Mouse (Mus musculus): Measurements from ENCODE around the gene Rhcg. TPM values are rescaled to one million over a fixed set of nuclear protein-coding genes. Genes with fewer than 3 reads are reported as not detected.

The Rhcg gene
- polyA plus RNA-seq, 1 experiment from 2014 or later, result 1.4 TPM

DNA sequence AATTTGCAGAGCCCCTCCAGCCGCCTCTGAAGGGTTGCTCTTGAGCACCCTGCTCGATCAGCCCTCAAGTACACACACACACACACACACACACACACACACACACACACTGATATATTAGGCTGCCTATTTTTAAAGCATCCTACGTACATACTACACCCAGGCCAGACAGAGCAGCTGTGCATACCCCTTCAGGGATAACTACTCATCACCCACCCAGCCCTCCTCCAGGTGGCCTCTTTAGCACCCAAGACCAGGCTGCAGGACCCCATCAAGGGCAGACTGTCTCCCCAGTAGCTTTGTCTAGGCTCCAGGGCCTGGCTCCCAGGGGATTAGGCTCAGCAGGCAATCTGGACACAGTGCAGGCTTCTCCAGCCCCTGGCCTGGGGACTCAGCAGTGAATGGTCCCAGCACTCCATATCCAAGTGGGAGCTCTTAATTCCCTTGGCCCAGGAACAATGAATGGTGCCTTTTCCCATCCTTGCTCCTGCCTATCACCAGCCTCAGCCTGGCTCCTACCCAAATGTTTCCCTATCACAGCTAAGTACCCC lies 26.8 kb downstream of the Rhcg start:
- no peak overlapping the region for H3K27ac ChIP-seq (ENCODE audit: low read depth, low read length)
- no peaks in the 10 kb centered on the region for H3K9me3 ChIP-seq (ENCODE audit: control insufficient read depth, low read length)
- WGBS, result 13% methylated on average over 3 of the region's 3 CpGs
- no peaks in the 10 kb centered on the region for H3K36me3 ChIP-seq (ENCODE audit: control insufficient read depth, insufficient read depth, low read length)
- ATAC-seq (ENCODE audit: low FRiP score), result peak; percentile 19
- peaks cover 22% of the 10 kb centered on the region for H3K4me1 ChIP-seq (replicated peaks; ENCODE audit: control insufficient read depth, insufficient read depth, low read length)
- no peak overlapping the region for H3K9ac ChIP-seq (ENCODE audit: low read depth, low read length)
- peak; percentile 19 for DNase-seq (ENCODE audit: low spot score)
- no peak overlapping the region for H3K4me3 ChIP-seq (ENCODE audit: low read depth, low read length)
- no peak overlapping the region for H3K4me2 ChIP-seq (replicated peaks; ENCODE audit: low read depth, low read length)
- H3K27me3 ChIP-seq (ENCODE audit: control insufficient read depth, insufficient read depth, low read length), result peaks cover 55% of the 10 kb centered on the region

DNA sequence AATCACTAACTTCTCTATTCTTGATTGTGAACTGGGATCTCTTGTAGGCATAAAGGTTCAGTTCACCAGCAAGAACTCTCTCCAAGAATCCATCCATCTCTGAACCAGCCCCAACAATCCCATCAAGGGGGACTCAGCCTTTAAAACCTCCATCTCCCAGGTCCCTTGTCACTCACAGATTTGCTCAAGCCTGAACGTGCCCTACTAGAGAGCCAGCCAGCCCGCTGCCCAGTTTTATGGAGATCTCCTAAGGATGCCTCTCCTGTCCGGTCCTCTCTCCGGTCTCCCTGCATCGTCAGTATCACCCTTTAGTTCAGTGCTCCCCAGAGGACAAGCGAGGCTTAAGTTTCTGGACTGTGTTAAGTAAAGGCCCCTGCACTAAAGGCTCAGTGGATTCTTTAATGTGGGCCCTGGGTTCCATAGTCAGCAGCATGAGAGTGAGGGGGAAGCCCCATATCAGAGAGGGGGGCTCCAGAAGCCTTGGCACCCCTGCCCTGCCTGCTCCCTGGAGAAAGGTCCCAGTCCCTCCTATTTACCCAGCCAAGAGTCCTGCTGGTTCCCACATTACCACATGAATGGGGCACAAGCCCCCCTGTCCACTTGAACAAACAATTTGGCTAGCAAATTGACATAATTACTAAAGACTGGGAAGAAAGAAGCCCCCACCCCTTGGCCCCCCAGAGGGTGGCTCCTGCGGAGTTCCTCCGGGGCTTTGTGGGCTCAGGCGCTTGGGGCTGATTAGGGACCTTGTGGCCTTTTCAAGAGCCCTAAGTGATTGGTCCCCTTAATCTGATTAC lies 27.5 kb downstream of the Rhcg start:
- WGBS, result 10% methylated on average over 9 of the region's 9 CpGs
- DNase-seq (ENCODE audit: low spot score) (no peak), ATAC-seq (ENCODE audit: low FRiP score) (peak; percentile 10)
- H3K4me2 ChIP-seq (replicated peaks; ENCODE audit: low read depth, low read length), result no peak overlapping the region
- H3K27ac ChIP-seq (ENCODE audit: low read depth, low read length), result no peak overlapping the region
- peaks cover 54% of the 10 kb centered on the region for H3K27me3 ChIP-seq (ENCODE audit: control insufficient read depth, insufficient read depth, low read length)
- peaks cover 22% of the 10 kb centered on the region for H3K4me1 ChIP-seq (replicated peaks; ENCODE audit: control insufficient read depth, insufficient read depth, low read length)
- no peaks in the 10 kb centered on the region for H3K36me3 ChIP-seq (ENCODE audit: control insufficient read depth, insufficient read depth, low read length)
- no peak overlapping the region for H3K4me3 ChIP-seq (ENCODE audit: low read depth, low read length)
- no peak overlapping the region for H3K9ac ChIP-seq (ENCODE audit: low read depth, low read length)
- H3K9me3 ChIP-seq (ENCODE audit: control insufficient read depth, low read length), result no peaks in the 10 kb centered on the region

DNA sequence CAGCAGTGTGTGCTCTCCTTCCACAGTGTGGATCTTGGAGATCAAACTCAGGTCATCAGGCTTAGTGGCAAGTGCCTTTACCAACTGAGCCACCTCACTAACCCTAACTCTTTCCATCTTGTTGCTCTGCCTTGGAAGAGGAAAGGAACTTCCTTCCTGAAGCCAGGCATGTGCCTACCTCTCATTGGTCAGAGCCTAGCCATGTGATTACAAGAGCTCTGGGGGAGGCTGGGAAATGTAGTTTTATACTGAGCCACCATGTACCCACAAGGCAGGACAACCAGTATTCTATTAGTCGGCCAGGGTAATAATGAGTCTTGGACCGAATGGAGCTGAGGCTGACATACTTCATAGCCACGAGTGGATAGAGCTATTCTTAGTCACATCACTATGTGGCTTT lies 29.2 kb downstream of the Rhcg start:
- Histone ChIP-seq H3K4me3 (ENCODE audit: low read depth, low read length) (no peak overlapping the region), H3K4me1 (replicated peaks; ENCODE audit: control insufficient read depth, insufficient read depth, low read length) (peaks cover 22% of the 10 kb centered on the region), H3K27ac (ENCODE audit: low read depth, low read length) (no peak overlapping the region), H3K9ac (ENCODE audit: low read depth, low read length) (no peak overlapping the region), H3K27me3 (ENCODE audit: control insufficient read depth, insufficient read depth, low read length) (peaks cover 43% of the 10 kb centered on the region), H3K36me3 (ENCODE audit: control insufficient read depth, insufficient read depth, low read length) (no peaks in the 10 kb centered on the region), H3K4me2 (replicated peaks; ENCODE audit: low read depth, low read length) (no peak overlapping the region), H3K9me3 (ENCODE audit: control insufficient read depth, low read length) (no peaks in the 10 kb centered on the region)
- no peak for DNase-seq (ENCODE audit: low spot score)
- 89% methylated on average over 3 of the region's 3 CpGs for WGBS
- ATAC-seq (ENCODE audit: low FRiP score), result no peak

DNA sequence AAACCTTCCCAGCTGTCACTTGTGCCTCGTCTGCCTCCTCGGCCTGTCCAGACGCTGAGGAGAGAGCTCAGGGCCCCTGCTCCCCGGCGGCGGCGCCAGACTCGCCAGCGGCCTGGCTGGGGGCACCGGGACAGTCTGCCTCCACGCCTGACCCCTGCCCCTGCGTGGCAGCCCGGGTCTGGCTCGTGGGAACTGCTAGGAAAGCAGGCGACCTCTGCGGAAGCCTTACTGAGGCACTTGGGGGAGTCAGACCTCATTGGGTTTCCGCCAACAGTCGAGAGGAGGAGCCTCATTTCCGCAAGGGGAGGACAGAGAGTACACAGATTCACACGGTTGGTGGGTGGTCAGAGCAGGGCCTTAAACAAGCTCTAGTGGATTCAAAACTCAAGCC lies 38.6 kb downstream of the Rhcg start:
- Histone ChIP-seq H3K27me3 (ENCODE audit: control insufficient read depth, insufficient read depth, low read length) (peaks cover 20% of the 10 kb centered on the region), H3K4me3 (ENCODE audit: low read depth, low read length) (peak overlapping the region; percentile 22), H3K4me1 (replicated peaks; ENCODE audit: control insufficient read depth, insufficient read depth, low read length) (peaks cover 18% of the 10 kb centered on the region), H3K36me3 (ENCODE audit: control insufficient read depth, insufficient read depth, low read length) (no peaks in the 10 kb centered on the region), H3K9ac (ENCODE audit: low read depth, low read length) (peak overlapping the region; percentile 62), H3K4me2 (replicated peaks; ENCODE audit: low read depth, low read length) (peak overlapping the region; percentile 51), H3K27ac (ENCODE audit: low read depth, low read length) (peak overlapping the region; percentile 90), H3K9me3 (ENCODE audit: control insufficient read depth, low read length) (no peaks in the 10 kb centered on the region)
- ATAC-seq (ENCODE audit: low FRiP score) (peak; percentile 74), DNase-seq (ENCODE audit: low spot score) (peak; percentile 74)
- WGBS, result under 1% methylated on average over 20 of the region's 20 CpGs

DNA sequence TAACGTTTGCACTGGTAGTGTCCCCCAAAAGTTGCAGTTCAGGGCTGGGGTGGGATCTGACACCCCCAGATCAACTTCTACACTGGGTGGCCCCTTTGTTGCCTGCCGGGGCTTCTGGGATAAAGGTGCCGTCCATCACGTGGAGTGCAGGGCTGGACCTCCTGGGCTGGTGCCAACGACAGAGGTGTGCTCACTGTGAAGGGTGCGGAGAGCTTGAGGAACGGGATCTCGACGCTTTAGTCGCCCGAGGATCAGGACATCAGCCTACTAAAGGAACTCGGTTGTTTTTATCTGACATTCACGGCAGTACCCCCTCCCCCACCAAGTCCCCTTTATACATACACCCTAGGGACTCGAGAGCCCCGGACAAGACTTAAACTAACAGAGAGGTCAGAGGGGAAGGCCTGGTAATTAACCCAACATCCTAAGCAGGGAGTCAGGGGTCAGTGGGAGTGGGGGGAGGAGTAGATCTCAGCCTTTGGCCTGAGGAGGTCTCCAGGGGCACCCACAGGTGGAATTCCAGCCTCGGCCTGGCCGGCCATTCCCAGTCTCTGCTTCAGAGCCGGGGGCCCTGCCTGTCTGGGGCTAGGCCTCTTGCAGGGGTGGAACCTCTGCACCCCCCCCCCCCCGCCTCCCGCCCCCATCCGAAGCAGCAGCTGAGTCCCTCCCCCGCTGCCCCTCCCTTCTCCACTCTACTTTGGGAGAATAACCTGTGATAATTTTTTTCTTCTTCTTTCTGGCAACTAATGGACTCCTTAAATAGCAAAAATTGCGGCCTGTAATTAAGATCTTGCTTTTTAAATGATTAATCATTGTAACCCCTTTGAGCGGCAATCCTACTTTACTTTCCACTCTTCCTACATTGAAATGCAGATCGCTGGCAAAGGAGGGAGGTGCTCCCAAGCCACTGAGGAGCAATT lies 39.3 kb downstream of the Rhcg start:
- H3K27me3 ChIP-seq (ENCODE audit: control insufficient read depth, insufficient read depth, low read length), result peaks cover 18% of the 10 kb centered on the region
- 1% methylated on average over 25 of the region's 25 CpGs for WGBS
- H3K9ac ChIP-seq (ENCODE audit: low read depth, low read length), result peak overlapping the region; percentile 62
- H3K36me3 ChIP-seq (ENCODE audit: control insufficient read depth, insufficient read depth, low read length), result no peaks in the 10 kb centered on the region
- ATAC-seq (ENCODE audit: low FRiP score) (peak; percentile 62), DNase-seq (ENCODE audit: low spot score) (peak; percentile 60)
- peaks cover 18% of the 10 kb centered on the region for H3K4me1 ChIP-seq (replicated peaks; ENCODE audit: control insufficient read depth, insufficient read depth, low read length)
- H3K4me2 ChIP-seq (replicated peaks; ENCODE audit: low read depth, low read length), result peak overlapping the region; percentile 51
- peak overlapping the region; percentile 90 for H3K27ac ChIP-seq (ENCODE audit: low read depth, low read length)
- H3K4me3 ChIP-seq (ENCODE audit: low read depth, low read length), result peak overlapping the region; percentile 22
- H3K9me3 ChIP-seq (ENCODE audit: control insufficient read depth, low read length), result no peaks in the 10 kb centered on the region

DNA sequence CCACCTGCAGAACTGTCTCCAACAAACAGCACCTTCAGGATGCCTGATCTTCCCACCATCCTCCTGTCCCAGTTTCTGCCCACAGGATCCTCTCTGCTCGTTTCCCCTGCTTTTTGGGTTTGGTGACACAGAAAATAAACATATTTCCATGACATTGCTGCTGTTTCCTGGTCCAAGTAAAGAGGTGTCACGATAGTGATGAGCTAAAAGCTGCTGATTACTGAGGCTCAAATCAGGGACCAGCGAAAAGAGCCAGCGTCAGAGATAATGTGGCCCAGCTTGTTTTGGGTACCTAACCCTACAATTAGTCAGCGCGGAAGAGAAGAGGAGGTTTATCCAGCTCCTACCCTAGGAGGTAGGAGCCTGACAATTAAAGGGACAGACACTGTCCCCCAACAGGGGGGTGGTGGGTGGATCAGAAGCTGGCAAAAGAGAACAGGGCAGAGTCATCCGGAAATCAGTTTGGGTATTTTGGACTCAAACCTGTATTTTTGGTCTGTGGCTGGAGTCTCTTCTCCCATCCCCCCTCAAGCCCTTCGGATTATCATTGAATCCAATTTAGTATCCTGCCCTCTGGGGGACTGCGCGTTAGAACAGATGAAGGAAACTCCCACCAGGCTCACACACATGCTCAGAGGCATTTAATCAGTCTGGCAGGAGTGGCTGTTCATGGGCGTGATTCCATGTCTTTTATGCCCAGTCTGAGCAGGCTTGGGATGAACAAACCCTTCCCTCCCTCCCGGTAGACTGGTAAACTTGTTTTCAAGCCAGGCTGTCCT lies 40.2 kb downstream of the Rhcg start:
- DNase-seq (ENCODE audit: low spot score) (peak; percentile 54), ATAC-seq (ENCODE audit: low FRiP score) (peak; percentile 62)
- H3K27me3 ChIP-seq (ENCODE audit: control insufficient read depth, insufficient read depth, low read length), result peaks cover 14% of the 10 kb centered on the region
- 3% methylated on average over 12 of the region's 12 CpGs for WGBS
- no peak overlapping the region for H3K9ac ChIP-seq (ENCODE audit: low read depth, low read length)
- H3K4me2 ChIP-seq (replicated peaks; ENCODE audit: low read depth, low read length), result peak overlapping the region; percentile 51
- H3K4me1 ChIP-seq (replicated peaks; ENCODE audit: control insufficient read depth, insufficient read depth, low read length), result peaks cover 18% of the 10 kb centered on the region
- H3K36me3 ChIP-seq (ENCODE audit: control insufficient read depth, insufficient read depth, low read length), result no peaks in the 10 kb centered on the region
- peak overlapping the region; percentile 90 for H3K27ac ChIP-seq (ENCODE audit: low read depth, low read length)
- no peaks in the 10 kb centered on the region for H3K9me3 ChIP-seq (ENCODE audit: control insufficient read depth, low read length)
- H3K4me3 ChIP-seq (ENCODE audit: low read depth, low read length), result no peak overlapping the region; the same call in 1 of the 2 replicates

DNA sequence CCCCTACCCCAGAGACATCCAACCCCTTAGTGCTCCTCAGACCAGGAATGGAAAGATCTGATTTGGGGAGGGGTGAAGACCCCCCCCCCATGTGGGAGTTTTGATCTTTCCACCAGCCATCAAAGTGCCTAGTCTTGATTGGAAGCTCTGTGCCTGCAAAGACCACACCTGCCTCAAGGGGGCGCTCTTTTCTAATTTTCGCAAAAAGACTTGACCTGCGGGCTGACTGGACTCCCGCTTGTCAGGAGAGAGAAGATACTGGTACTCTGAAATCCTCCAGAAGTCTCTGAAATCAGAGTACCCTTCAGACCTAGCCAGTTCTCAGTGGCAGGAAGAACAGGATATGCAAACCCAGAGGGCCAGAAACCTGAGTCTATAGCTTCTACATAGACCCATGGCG lies 40.8 kb downstream of the Rhcg start:
- Histone ChIP-seq H3K4me3 (ENCODE audit: low read depth, low read length) (no peak overlapping the region), H3K27me3 (ENCODE audit: control insufficient read depth, insufficient read depth, low read length) (peaks cover 9% of the 10 kb centered on the region), H3K4me2 (replicated peaks; ENCODE audit: low read depth, low read length) (no peak overlapping the region), H3K4me1 (replicated peaks; ENCODE audit: control insufficient read depth, insufficient read depth, low read length) (peaks cover 22% of the 10 kb centered on the region), H3K27ac (ENCODE audit: low read depth, low read length) (no peak overlapping the region), H3K9ac (ENCODE audit: low read depth, low read length) (no peak overlapping the region), H3K9me3 (ENCODE audit: control insufficient read depth, low read length) (no peaks in the 10 kb centered on the region), H3K36me3 (ENCODE audit: control insufficient read depth, insufficient read depth, low read length) (no peaks in the 10 kb centered on the region)
- DNase-seq (ENCODE audit: low spot score) (peak; percentile 79), ATAC-seq (ENCODE audit: low FRiP score) (no peak)
- WGBS, result 1% methylated on average over 5 of the region's 5 CpGs
